Mouse (Mus musculus) cerebellum, postnatal 25 days (tissue): ENCODE data around the gene Mipol1.
"Not testable (repeated sequence)": the region's sequence is repeated elsewhere in the genome, so short reads cannot be mapped to it uniquely, and the experiment has no call there.

Experiments
- DNase-seq, 2 experiments: peaks; one replicate each; pipeline ENCODE4 v3.0.0; 2021; ENCODE audit warnings: mixed read lengths in 2 of 2

Gene Mipol1

GRCm38 (mm10) chr12:57230192-57230706, at the start of gene Mipol1, which contains the start of gene Prps1l3:
Gene Mipol1 (plus strand): TSS chr12:57230427.
Gene Prps1l3 (plus strand): TSS chr12:57230412.
- DNase-seq = peak; percentile 88 to 93

- DNase-seq = no peak
Measured at GRCm38 (mm10) chr12:57184401-57185147, 45.7 kb upstream of the Mipol1 start.

DNA sequence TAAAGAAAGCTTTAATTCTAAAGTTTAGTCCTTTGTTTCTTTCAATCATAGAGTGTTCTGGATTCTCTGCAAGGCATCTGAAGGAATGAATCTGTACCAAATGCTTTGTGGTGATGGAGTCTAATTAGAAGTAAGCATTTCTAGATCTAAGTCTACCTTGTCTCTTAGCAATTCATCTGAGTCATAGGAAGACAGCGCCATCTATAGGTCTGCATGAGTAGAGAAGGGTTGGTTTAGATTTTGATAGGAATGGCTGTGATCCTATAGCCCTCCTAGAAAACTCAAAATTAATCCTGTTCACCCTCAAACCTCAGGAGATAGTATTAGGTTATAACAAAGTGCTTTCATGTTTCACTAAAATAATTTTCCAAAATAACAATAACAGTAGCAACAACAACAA, 44.8 kb upstream of the Mipol1 start:
- DNase-seq = no peak

- DNase-seq = no peak
Measured at GRCm38 (mm10) chr12:57186126-57186525, 44.1 kb upstream of the Mipol1 start.

DNA sequence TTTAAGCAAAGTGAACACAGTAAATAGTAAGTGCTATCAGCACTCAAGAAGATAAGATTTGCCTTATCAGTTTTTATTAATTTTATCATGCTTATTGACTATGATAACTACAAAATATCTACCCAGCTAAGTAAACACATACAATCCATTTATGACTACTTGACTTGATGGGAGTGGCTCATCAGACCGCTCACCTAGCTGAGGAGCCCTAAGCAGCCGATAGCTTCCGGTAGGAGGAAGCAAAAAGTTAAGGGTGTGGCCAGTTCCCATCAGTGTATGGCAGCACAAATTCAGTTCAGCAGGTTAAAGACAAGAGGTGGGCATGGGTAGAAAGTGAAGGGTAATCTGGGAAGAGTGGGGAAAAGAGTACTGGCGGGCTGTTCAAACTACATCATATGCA, 43.2 kb upstream of the Mipol1 start:
- no peak for DNase-seq

- DNase-seq = peak; percentile 35 to 58
Measured at GRCm38 (mm10) chr12:57194609-57195008, 35.6 kb upstream of the Mipol1 start.

GRCm38 (mm10) chr12:57196286-57196607, 34.0 kb upstream of the Mipol1 start:
- no peak for DNase-seq

DNA sequence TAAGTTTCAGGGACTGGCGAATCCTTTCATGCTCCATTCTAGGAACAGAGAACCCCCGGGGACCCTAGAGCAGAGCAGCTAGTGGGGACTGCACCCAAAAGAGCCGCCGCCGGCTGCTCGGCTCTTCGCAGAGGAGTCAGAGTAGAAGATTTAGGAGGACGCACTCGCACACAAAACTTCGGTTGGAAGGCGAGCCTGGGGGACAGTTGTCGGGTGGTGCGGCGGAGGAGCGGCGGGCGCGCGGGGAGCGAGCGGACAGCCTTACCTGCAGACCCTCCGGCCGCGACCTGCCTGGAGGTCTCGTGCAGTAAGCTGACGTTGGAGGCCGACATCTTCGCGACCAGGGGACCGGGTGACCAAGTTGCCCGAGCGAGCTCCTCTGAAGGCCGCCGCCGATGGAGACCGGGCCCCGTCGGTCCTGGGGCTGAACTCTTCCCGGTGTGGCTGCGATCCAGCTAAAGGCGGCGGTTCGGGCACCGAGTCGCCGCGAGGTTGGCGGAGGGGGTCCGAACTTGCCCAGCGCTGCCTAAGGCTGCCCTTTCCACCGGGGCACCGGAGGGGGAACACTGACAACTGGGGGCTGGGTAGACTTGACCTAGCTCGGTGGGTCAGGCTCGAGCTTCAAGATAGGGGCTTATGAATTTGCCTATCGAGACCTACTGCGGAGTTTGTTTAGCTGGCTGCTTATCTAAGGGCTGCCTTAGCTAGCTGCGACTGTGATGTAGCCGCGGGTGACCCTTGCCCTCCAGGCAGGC, 33.4 kb upstream of the Mipol1 start:
- DNase-seq = peak; percentile 27 to 43

DNA sequence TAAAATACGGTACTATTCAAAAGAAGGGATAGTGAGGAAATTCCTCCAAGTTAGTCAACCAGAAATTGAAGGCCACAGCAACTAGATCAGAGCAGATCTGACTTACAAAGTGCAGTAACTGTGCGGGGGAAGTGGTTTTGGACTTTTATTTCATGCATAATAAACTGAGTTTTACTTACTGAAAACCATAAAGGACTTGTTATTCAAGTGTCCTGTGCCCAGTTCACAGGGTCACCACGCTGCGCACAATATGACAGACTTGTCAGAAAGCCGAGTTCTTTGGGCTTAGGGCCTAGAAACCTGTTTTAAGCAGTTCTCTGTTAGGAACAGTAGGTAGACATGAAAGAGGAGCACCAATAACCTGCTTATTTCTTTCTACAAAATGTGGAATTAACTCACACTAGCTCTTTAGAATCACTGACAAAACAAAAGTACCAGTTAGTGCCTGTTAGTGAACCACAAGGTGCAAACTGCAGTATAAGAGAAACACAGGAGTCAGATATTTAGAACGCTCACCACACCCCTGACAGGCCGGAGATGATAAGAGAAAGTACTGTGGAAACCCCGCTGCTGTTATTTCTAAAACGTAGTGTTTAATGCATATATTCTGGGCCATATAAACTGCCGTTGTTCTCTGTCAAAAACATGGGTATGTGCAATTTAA, 32.7 kb upstream of the Mipol1 start, which contains the start of gene Slc25a21:
Gene Slc25a21 (minus strand): TSS at position 110 of the 664 bp plus-strand sequence.
- no peak for DNase-seq

DNA sequence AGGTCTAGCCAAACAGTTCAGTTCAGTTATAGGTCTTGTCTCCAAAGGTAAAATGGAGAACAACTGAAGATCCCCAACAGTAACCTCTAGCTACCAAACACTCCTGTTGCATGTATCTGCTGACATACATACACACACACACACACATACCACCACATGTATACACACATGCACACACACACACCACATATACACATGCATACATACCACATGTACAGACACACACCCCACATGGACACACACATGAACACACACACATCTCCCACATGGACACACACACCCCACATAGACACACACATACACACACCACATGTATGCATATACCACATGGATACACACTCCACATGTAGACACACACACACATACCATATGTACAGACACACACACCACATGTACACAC, 32.0 kb upstream of the Mipol1 start:
- no peak for DNase-seq

- DNase-seq = no peak
Measured at GRCm38 (mm10) chr12:57199427-57199826, 30.8 kb upstream of the Mipol1 start.

DNA sequence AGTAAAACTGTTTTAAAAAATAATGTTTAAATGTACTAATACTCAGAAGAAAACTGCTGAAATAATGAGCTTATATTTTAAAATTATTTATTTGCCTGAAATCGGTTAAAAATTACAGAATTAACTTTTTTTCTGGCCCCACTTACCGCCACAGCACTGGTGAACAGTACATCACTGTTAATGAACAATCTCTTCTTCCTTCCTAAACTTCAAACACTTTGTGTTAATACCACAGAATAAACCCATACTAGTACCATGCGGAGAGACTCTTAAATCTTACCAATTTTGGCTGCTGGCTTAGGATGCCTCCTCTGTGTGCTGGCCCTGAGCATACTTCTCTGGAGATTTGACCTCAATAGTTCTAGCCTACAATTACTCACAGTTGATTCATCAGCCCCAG, 28.3 kb upstream of the Mipol1 start:
- no peak for DNase-seq

DNA sequence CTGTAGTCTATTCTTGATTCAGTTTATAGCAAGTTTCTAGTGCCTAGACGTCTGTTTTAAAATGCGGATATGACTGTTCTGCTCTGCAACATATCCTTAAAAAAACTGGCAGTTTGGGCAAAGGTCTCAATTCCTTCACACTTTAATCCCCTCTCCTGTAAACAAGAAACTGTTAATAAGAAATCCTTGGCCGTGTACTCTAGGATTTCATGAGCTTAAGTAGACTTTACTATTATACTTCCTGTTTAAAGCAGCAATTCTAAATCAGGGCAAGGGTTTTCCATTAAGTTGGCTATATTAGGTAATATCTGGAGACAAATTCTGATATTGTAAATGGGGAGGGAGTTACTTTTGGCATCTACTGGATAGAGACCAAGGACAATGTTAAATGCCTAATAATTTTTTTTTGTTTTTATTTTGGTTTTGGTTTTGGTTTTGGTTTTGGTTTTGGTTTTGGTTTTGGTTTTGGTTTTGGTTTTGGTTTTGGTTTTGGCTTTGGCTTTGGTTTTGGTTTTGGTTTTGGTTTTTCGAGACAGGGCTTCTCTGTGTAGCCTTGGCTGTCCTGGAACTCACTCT, 25.9 kb upstream of the Mipol1 start:
- no peak for DNase-seq

- peak; percentile 64 to 68 for DNase-seq
Measured at GRCm38 (mm10) chr12:57211353-57212311, 18.6 kb upstream of the Mipol1 start.

GRCm38 (mm10) chr12:57212463-57212862, 17.8 kb upstream of the Mipol1 start:
- DNase-seq = not testable (repeated sequence)

DNA sequence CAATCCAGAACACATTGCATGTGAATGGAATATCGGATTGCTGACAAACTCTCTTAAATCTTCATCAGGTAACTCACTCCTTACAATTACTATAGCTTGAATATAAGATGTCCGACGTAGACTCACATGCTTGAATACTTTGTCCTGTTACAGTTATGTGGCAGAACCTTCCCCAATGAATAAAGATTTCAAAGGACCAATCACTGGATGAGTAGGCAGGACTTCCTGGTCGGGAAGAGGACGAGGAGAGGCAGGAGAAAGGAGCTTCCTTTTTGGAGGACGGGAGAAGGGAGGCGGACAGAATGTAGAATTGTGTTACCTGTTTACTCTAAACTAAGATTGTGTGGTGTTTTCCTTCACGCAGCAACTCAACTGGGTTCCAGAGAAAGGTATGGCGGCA, 3.8 kb upstream of the Mipol1 start:
- no peak for DNase-seq

GRCm38 (mm10) chr12:57227776-57228175, 2.5 kb upstream of the Mipol1 start:
- no peak for DNase-seq

DNA sequence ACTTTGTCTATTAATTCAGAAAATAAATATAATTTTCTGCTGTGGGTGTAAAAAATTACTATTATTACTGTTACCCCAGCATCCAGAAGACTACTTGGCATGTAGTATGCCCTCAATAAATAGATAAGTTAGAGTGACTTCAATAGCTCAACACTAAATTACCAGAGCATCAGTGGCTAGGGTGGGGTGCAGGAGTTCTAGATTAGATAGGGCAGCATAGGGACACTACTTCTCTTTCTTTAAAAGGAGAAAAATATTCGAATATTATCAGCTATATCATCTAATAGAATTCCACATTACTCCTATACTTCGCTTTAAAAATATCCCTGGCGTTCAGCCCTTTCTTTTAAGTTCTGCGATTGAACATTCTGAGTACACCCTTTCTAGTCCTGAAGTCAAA, 524 bp upstream of the Mipol1 start:
- no peak for DNase-seq

- peak in 1 of 2 experiments; percentile 21 for DNase-seq
Measured at GRCm38 (mm10) chr12:57231085-57231875, 1.1 kb downstream of the Mipol1 start.

GRCm38 (mm10) chr12:57233386-57233785, 3.2 kb downstream of the Mipol1 start:
- no peak for DNase-seq
